Mouse (Mus musculus) kidney, postnatal 14 days (tissue): ENCODE results near the gene Lman1l.

Experiments
- DNase-seq: peaks from one replicate; pipeline ENCODE4 v3.0.0; 2022; ENCODE audit warnings: mixed read lengths

Lman1l gene

GRCm38 (mm10) chr9:57620674-57621073, at the start of gene Lman1l:
TSS of gene Lman1l (minus strand) at chr9:57620774.
- no peak for DNase-seq

GRCm38 (mm10) chr9:57669566-57669965, 49.0 kb upstream of the Lman1l start:
- peak; percentile 82 for DNase-seq

- DNase-seq, result no peak
Measured at GRCm38 (mm10) chr9:57668277-57668676, 47.7 kb upstream of the Lman1l start.

DNA sequence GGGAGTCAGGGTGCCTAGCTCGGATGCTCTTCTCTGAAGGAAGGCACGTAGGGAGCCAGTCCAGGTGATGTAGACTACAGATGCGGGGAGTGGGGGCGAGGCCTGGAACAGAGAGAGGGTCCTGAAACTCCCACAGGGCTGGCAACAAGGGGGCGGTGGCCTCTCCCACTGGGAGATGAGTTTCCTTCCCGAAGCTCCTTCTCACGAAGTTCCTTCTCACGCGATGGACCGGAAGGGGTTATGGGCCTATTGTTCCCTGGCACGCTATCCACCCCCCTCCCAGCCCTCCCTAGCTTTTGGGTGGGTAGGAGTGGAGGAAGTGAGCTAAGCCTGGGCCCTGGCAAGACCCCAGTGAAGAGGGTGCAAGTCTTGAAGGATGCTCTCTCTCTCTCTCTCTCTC, 47.2 kb upstream of the Lman1l start:
- no peak for DNase-seq

- DNase-seq, result no peak
Measured at GRCm38 (mm10) chr9:57667136-57667535, 46.6 kb upstream of the Lman1l start.

DNA sequence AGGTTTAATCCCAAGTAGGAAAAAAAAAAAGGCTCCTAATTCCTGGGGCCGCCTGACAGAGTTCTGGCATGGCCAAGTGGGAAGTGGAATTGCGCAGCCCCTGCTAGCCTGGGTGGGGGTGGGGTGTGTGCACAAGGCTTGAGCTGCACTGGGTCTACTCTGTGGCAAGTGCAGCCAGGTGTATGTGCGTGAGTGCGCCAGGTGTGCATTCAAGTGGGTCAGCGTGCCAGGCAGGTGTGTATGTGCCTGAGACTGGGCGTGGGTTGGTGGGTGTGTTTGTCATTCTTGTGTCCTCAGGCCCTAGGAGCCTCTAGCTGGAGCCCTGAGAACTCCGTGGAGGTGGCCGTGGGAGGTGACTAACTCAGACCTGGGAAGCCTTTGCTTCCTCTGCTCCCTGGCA, 46.0 kb upstream of the Lman1l start:
- DNase-seq, result no peak

DNA sequence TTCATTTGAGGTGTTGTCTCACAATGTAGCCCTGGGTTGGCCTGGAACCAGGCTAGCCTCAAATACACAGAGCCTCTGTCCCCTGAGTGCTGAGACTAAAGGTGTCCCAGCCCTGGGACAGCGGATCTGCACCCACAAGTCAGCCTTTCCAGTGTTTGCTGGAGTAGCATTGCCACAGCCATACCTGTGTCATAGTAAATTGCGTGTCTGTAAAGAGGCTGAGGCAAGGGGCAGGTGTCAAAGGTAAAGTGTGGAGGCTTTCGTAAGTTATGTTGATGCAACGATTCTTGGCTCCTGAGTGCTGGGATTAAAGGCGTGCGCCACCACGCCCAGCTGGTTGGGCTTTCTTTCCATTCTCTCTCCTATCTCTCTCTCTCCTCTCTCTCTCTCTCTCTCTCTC, 44.0 kb upstream of the Lman1l start:
- no peak for DNase-seq

DNA sequence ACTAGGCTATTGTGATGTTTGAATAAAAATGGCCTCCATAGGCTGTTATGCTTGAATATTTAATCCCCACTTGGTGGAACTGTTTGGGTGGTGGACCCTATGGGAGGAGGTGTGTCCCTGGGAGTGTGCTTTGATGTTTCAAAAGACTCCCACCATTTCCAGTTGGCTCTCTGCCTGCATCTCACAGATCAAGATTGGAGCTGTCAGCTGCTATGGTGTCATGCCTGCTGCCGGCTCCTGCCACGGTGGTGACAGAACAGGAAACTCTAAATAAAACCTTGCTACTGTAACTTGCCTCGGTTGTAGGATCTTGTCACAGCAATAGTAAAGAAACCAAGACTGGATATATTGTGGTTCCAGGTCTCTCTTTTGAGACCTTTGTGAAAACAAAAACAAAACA, 41.0 kb upstream of the Lman1l start:
- no peak for DNase-seq

GRCm38 (mm10) chr9:57660501-57660900, 39.9 kb upstream of the Lman1l start:
- DNase-seq, result no peak

- peak; percentile 85 for DNase-seq
Measured at GRCm38 (mm10) chr9:57659774-57660173, 39.2 kb upstream of the Lman1l start.

- DNase-seq, result no peak
Measured at GRCm38 (mm10) chr9:57658970-57659369, 38.4 kb upstream of the Lman1l start.

GRCm38 (mm10) chr9:57657843-57658242, 37.3 kb upstream of the Lman1l start:
- DNase-seq, result no peak

- no peak for DNase-seq
Measured at GRCm38 (mm10) chr9:57656631-57657350, 36.2 kb upstream of the Lman1l start.

DNA sequence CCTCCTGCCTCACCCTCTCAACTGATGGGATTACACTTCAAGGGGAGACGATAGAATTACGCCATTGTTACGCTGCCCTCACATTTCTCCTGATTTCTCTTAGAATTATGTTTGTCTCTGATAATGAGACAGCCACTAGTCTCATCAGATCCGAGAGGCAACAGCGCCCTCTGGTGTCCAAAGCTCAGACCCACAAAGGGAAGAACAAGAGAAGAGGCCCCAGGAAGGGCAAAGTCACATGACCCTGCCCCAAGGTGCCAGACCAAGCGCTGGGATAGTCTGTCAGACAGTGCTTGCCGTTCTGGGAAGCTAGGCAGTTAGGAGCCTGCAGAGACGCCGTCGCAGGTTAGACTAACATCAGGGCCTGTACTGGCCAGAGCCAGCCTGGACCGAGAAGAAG, 35.2 kb upstream of the Lman1l start:
- peak; percentile 92 for DNase-seq

DNA sequence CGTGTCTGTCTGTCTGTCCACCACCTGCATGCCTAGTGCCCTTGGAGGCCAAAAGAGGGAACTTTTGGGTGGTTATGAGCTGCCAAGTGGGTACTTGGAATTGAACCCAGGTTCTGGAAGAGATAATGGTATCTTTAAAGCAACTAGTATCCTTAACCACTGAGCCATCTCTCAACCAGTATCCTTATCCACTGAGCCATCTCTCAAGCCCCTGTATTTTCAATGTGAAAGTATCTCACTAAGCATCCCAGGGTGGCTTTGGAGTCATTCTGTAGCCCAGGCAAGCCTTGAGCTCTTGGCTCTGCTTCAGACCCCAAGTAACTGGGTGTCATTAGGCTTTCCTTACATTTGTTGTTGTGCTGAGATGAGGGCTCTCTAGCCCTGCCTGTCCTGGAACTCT, 34.4 kb upstream of the Lman1l start:
- DNase-seq, result no peak

DNA sequence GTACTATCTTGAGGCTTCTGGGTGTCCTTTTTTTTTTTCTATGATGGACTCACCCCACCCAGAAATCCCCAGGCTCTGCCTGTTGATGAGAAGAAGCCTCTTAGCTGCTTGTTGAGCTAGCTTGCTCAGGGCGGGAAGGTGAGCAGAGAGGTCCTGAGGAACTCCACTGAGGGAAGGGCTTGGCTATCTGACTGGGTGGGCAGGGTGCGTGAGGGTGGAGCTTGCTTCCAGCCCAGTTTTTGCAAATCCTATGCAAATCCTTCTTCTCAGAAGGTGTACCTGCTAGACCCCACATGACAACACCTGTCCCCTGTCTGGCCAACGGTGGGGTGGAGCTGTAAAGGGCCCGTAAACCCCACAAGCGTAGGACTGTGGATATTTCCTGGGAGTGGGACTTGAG, 32.7 kb upstream of the Lman1l start, which contains the start of gene Csk:
TSS of gene Csk (minus strand) at position 349 of the 400 bp plus-strand sequence.
- no peak for DNase-seq

DNA sequence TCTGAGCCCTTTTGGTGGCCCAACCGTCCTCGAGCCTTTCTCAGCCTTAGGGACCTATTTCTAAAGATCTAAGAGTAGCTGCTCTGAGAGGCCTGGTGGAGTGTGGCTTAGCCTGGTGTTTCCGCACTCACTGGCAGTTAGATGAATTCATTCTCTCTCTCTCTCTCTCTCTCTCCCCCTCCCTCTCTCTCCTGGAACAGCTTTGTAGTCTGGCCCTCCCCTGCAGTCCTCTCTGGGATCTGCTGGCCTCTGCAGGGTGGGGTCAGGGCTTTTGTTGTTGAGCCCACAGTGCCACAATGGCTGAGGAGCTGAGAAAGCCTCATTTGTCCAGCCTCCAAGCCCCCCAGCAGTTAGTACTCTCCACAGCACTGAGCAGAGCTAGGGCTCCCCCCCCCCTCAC, 32.3 kb upstream of the Lman1l start:
- no peak for DNase-seq

- DNase-seq, result no peak
Measured at GRCm38 (mm10) chr9:57652351-57652750, 31.8 kb upstream of the Lman1l start.

- no peak for DNase-seq
Measured at GRCm38 (mm10) chr9:57650786-57651311, 30.3 kb upstream of the Lman1l start.

GRCm38 (mm10) chr9:57650130-57650785, 29.7 kb upstream of the Lman1l start:
- DNase-seq, result no peak

DNA sequence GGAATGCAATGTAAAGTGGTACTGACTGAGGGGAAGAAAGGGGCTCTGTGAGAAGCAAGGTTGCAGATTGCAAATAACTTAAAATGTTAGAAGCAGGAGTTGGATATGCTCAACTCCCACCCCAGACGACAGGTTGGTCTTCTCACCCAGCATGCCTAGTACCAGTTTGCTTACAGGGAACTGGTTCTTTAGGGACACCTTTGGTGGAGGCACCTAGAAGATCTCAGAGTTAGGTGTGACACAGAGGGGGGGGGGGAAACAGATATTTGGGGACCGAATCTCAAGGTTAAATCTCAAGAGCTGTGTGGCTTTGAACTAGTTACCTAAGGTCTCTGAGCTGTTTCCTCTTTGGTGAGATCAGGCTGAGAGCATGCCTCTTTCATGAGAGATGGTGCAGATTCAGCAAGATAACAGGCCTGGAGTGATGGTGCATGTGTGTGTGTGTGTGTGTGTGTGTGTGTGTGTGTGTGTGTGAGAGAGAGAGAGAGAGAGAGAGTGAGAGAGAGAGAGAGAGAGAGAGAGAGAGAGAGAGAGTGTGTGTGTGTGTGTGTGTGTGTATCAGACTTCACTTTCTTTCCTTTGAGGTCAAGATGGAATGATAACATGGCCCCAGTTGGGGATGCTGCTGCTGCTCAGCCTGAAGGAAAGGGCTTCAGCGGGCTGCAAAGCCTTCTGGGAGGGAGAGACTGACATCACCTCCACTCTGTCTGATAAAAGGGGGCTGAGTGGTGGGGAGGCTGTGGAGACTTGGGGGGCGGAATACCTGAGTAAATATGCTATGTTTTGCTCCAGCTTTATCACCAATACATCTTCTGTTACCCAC, 26.9 kb upstream of the Lman1l start:
- no peak for DNase-seq

GRCm38 (mm10) chr9:57646551-57647103, 26.1 kb upstream of the Lman1l start:
- no peak for DNase-seq
